In the genomic region with DNA sequence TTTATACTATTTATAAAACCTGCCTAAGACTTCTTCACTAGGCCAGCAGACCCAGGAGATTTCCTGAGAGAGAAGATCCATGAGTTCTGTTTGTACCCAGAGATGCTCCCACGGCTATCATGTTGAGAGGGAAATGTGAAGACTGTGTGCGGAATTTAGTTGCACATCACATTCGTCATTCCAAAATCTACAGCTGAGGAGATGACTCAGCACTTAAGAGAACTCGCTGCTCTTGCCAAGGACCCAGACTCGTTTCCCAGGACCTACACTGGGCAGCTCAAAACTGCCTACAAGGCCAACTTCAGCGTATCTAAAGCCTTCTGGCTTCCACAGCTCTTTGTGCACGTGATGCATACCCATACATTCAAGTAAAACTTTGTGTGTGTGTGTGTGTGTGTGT, we compare ENCODE assay signal across 30 mouse cellular contexts. TPM values are rescaled to one million over a fixed set of nuclear protein-coding genes. Genes with fewer than 3 reads are reported as not detected.
DNase-seq lines count a peak whose midpoint lies in the region; ATAC-seq and TF ChIP-seq lines count a peak whose summit lies in the region.
"Had no signal": no experiment of that assay in that cellular context is flagged by ENCODE, and none has a peak within 500 bp of the region (broad histone marks: within the 10 kb centered on the region; RNA-seq: fewer than 3 reads in every experiment).

No protein-coding gene starts in this region.

- no peak for TF ChIP-seq CTCF in lung, embryonic 14.5 days (IDR thresholded peaks at IDR 0.05; ENCODE audit: low read depth)

- H3K4me1 ChIP-seq in lung, embryonic 14.5 days (ENCODE audit: insufficient read depth), result no peaks in the 10 kb centered on the region
- no peaks in the 10 kb centered on the region for H3K4me1 ChIP-seq in forebrain, embryonic 14.5 days (ENCODE audit: control insufficient read depth, insufficient read depth, low read length)
- H3K4me1 ChIP-seq: hindbrain, embryonic 13.5 days; stomach, embryonic 15.5 days had no signal

- no peak overlapping the region for H3K27ac ChIP-seq in lung, embryonic 14.5 days (ENCODE audit: low read depth)
- no peak overlapping the region for H3K27ac ChIP-seq in forebrain, embryonic 14.5 days (ENCODE audit: low read depth, low read length)
- H3K27ac ChIP-seq: hindbrain, embryonic 13.5 days; macrophage; stomach, embryonic 15.5 days had no signal

- H3K9ac ChIP-seq in lung, embryonic 14.5 days, result no peak overlapping the region
- no peak overlapping the region for H3K9ac ChIP-seq in forebrain, embryonic 14.5 days (ENCODE audit: low read length)
- H3K9ac ChIP-seq: forebrain, postnatal 0 days; hindbrain, embryonic 13.5 days; stomach, embryonic 15.5 days had no signal

- no peak for ATAC-seq in lung, embryonic 14.5 days (ENCODE audit: insufficient read depth)
- no peak for ATAC-seq in megakaryocyte-erythroid progenitor cell, adult 5-6 weeks (replicated peaks; ENCODE audit: low FRiP score, low TSS enrichment, poor library complexity, severe bottlenecking)
- no peak for ATAC-seq in forebrain, embryonic 14.5 days
- ATAC-seq: forebrain, postnatal 0 days; inflammation-experienced regulatory T-cells, adult 6 months had no signal

- no peaks in the 10 kb centered on the region for H3K9me3 ChIP-seq in lung, embryonic 14.5 days (ENCODE audit: low read depth, low read length)
- no peaks in the 10 kb centered on the region for H3K9me3 ChIP-seq in forebrain, embryonic 14.5 days (replicated peaks; ENCODE audit: control insufficient read depth, low read length)
- H3K9me3 ChIP-seq: hindbrain, embryonic 13.5 days; stomach, embryonic 15.5 days had no signal

- no peaks in the 10 kb centered on the region for H3K36me3 ChIP-seq in lung, embryonic 14.5 days (ENCODE audit: insufficient read depth)
- H3K36me3 ChIP-seq in forebrain, embryonic 14.5 days (ENCODE audit: control insufficient read depth, insufficient read depth, low read length), result no peaks in the 10 kb centered on the region
- H3K36me3 ChIP-seq: hindbrain, embryonic 13.5 days; stomach, embryonic 15.5 days had no signal

- WGBS in lung, embryonic 14.5 days, result 62% methylated on average over 7 of the region's 7 CpGs
- WGBS in forebrain, embryonic 14.5 days, result 85% methylated on average over 7 of the region's 7 CpGs

- no peaks in the 10 kb centered on the region for H3K27me3 ChIP-seq in lung, embryonic 14.5 days (ENCODE audit: insufficient read depth, low read length)
- H3K27me3 ChIP-seq in forebrain, embryonic 14.5 days (replicated peaks; ENCODE audit: control insufficient read depth, insufficient read depth, low read length), result no peaks in the 10 kb centered on the region
- H3K27me3 ChIP-seq: hindbrain, embryonic 13.5 days; stomach, embryonic 15.5 days had no signal

- no peak overlapping the region for H3K4me3 ChIP-seq in lung, embryonic 14.5 days (ENCODE audit: low read depth, low read length)
- H3K4me3 ChIP-seq in forebrain, embryonic 14.5 days (ENCODE audit: low read depth, low read length), result no peak overlapping the region
- H3K4me3 ChIP-seq: hindbrain, embryonic 13.5 days; stomach, embryonic 15.5 days had no signal

- DNase-seq in adrenal gland, adult 2 months, result peak; percentile 68
- DNase-seq in adrenal gland, postnatal 25 days, result no peak
- DNase-seq in lung, embryonic 14.5 days, result peak; percentile 49
- DNase-seq in lung, postnatal 36 days, result no peak
- DNase-seq in 3T3-L1 (ENCODE audit: low read depth, low spot score), result peak; percentile 92
- DNase-seq in adrenal gland, postnatal 10 days, result peak; percentile 34
- DNase-seq in forebrain, embryonic 14.5 days (ENCODE audit: low spot score), result no peak
- DNase-seq: B cell, adult 2 months; cerebellum, adult 11 months; cerebellum, postnatal 25 days; embryo, embryonic 11 days; forebrain, postnatal 0 days; kidney, adult 2 months; kidney, postnatal 14 days; liver had no signal

- H3K4me2 ChIP-seq in lung, embryonic 14.5 days, result no peak overlapping the region
- no peak overlapping the region for H3K4me2 ChIP-seq in forebrain, embryonic 14.5 days (ENCODE audit: low read length)
- H3K4me2 ChIP-seq: hindbrain, embryonic 13.5 days; midbrain, embryonic 11.5 days; stomach, embryonic 15.5 days had no signal

RNA-seq across cellular contexts. Expression of a gene that starts 1.4 kb away (rescaled TPM):
- not detected for total RNA-seq in adrenal gland, adult 2 months (2021)
- polyA plus RNA-seq in adrenal gland, adult 2 months (2012; rRNA removed), result not detected in 2 replicates
- 0.24 TPM in 1 of 2 replicates, not detected in the other for total RNA-seq in adrenal gland, postnatal 25 days (2021)
- 0.37 TPM in 1 of 2 replicates, not detected in the other for polyA plus RNA-seq in lung, embryonic 14.5 days (2014; fragmentation: Nextera tagmentation; extraction: Ambion mirVana)
- not detected for total RNA-seq in adrenal gland, postnatal 10 days (2021)
- not detected in 2 replicates for total RNA-seq in megakaryocyte-erythroid progenitor cell, adult 5-6 weeks (2014; fragmentation: Nextera tagmentation)
- total RNA-seq in megakaryocyte-erythroid progenitor cell, adult 5-6 weeks (2017), result not detected in 2 replicates
- not detected in 2 replicates for polyA plus RNA-seq in forebrain, embryonic 14.5 days (2014; fragmentation: Nextera tagmentation; extraction: Ambion mirVana)
- total RNA-seq: forebrain, postnatal 0 days; gastrocnemius, adult 8-10 months; layer of hippocampus, adult 8-10 months; left cerebral cortex, postnatal 36 days had no signal
- polyA plus RNA-seq: brain, embryonic 14.5 days; embryonic facial prominence, embryonic 14.5 days; forebrain, postnatal 0 days; heart, postnatal 0 days; inflammation-experienced regulatory T-cells, adult 6 months; kidney, adult 2 months; liver, embryonic 16.5 days; macrophage; midbrain, embryonic 11.5 days; neural tube, embryonic 11.5 days; thymus, postnatal 0 days had no signal

RNA-seq across cellular contexts. Expression of a gene that starts 25.3 kb away (rescaled TPM):
- total RNA-seq in adrenal gland, adult 2 months (2021), result 10 to 100 TPM in 1 of 2 experiments, 1 to 10 TPM in 1; 8.4 to 61.8 TPM
- 3.9 and 4.4 TPM in 2 replicates for polyA plus RNA-seq in adrenal gland, adult 2 months (2012; rRNA removed)
- 37.9 and 41.2 TPM in 2 replicates for total RNA-seq in adrenal gland, postnatal 25 days (2021)
- polyA plus RNA-seq in lung, embryonic 14.5 days (2014; fragmentation: Nextera tagmentation; extraction: Ambion mirVana), result 0.30 and 0.55 TPM in 2 replicates
- total RNA-seq in adrenal gland, postnatal 10 days (2021), result 10 to 100 TPM; 10.8 to 23.5 TPM
- total RNA-seq in megakaryocyte-erythroid progenitor cell, adult 5-6 weeks (2014; fragmentation: Nextera tagmentation), result not detected in 2 replicates
- total RNA-seq in megakaryocyte-erythroid progenitor cell, adult 5-6 weeks (2017), result not detected in 2 replicates
- polyA plus RNA-seq in forebrain, embryonic 14.5 days (2014; fragmentation: Nextera tagmentation; extraction: Ambion mirVana), result 0.14 and 0.96 TPM in 2 replicates
- polyA plus RNA-seq: heart, postnatal 0 days; inflammation-experienced regulatory T-cells, adult 6 months; macrophage had no signal

RNA-seq across cellular contexts. Expression of a gene that starts 47.5 kb away (rescaled TPM):
- total RNA-seq in adrenal gland, adult 2 months (2021), result 10 to 100 TPM in 1 of 2 experiments, 1 to 10 TPM in 1; 5.5 to 12.6 TPM
- 0.51 and 0.68 TPM in 2 replicates for polyA plus RNA-seq in adrenal gland, adult 2 months (2012; rRNA removed)
- 13.7 and 14.4 TPM in 2 replicates for total RNA-seq in adrenal gland, postnatal 25 days (2021)
- polyA plus RNA-seq in lung, embryonic 14.5 days (2014; fragmentation: Nextera tagmentation; extraction: Ambion mirVana), result 6.8 and 6.9 TPM in 2 replicates
- total RNA-seq in adrenal gland, postnatal 10 days (2021), result 10 to 100 TPM; 16.3 to 30.1 TPM
- total RNA-seq in megakaryocyte-erythroid progenitor cell, adult 5-6 weeks (2014; fragmentation: Nextera tagmentation), result 1.2 and 3.3 TPM in 2 replicates
- 2.7 and 3.4 TPM in 2 replicates for total RNA-seq in megakaryocyte-erythroid progenitor cell, adult 5-6 weeks (2017)
- 7.5 and 8.6 TPM in 2 replicates for polyA plus RNA-seq in forebrain, embryonic 14.5 days (2014; fragmentation: Nextera tagmentation; extraction: Ambion mirVana)

RNA-seq across cellular contexts. Expression of a gene that starts 49.0 kb away (rescaled TPM):
- total RNA-seq in adrenal gland, adult 2 months (2021), result 10 to 100 TPM in 1 of 2 experiments, 1 to 10 TPM in 1; 9.8 to 11.0 TPM
- 0.69 and 1.4 TPM in 2 replicates for polyA plus RNA-seq in adrenal gland, adult 2 months (2012; rRNA removed)
- 10.1 and 11.8 TPM in 2 replicates for total RNA-seq in adrenal gland, postnatal 25 days (2021)
- polyA plus RNA-seq in lung, embryonic 14.5 days (2014; fragmentation: Nextera tagmentation; extraction: Ambion mirVana), result 13.8 and 14.2 TPM in 2 replicates
- total RNA-seq in adrenal gland, postnatal 10 days (2021), result 10 to 100 TPM in 1 of 2 experiments, 1 to 10 TPM in 1; 8.2 to 10.9 TPM
- total RNA-seq in megakaryocyte-erythroid progenitor cell, adult 5-6 weeks (2014; fragmentation: Nextera tagmentation), result 4.4 and 7.3 TPM in 2 replicates
- 8.5 and 30.6 TPM in 2 replicates for total RNA-seq in megakaryocyte-erythroid progenitor cell, adult 5-6 weeks (2017)
- 6.0 and 9.5 TPM in 2 replicates for polyA plus RNA-seq in forebrain, embryonic 14.5 days (2014; fragmentation: Nextera tagmentation; extraction: Ambion mirVana)

Comparison
In these comparisons a context has a peak if more than half of its experiments do, and no peak if none do; other contexts are left out.
1. DNase-seq: peak in adrenal gland, adult 2 months (single experiment), lung, embryonic 14.5 days (single experiment), 3T3-L1 (single experiment) and adrenal gland, postnatal 10 days (single experiment); none in adrenal gland, postnatal 25 days (single experiment), lung, postnatal 36 days (single experiment) and forebrain, embryonic 14.5 days (single experiment).
2. RNA of a gene that starts 25.3 kb away (total RNA-seq): 8.4 to 61.8 TPM in adrenal gland, adult 2 months, 37.9 to 41.2 TPM in adrenal gland, postnatal 25 days and 10.8 to 23.5 TPM in adrenal gland, postnatal 10 days; not detected in megakaryocyte-erythroid progenitor cell, adult 5-6 weeks; every median in the first group is over 4 times any median in the second.